Mouse (Mus musculus): ENCODE measurements around the gene Deaf1.

Gene Deaf1

GRCm38 (mm10) chr7:141294479-141294878 is 33.0 kb downstream of the Deaf1 start:
- DNase-seq = no peak

GRCm38 (mm10) chr7:141293852-141294471 is 33.5 kb downstream of the Deaf1 start:
- peak in 1 of 2 experiments; percentile 69 for DNase-seq

GRCm38 (mm10) chr7:141292583-141293388 is 34.7 kb downstream of the Deaf1 start:
- DNase-seq = no peak

- DNase-seq = peak in 1 of 2 experiments; percentile 38
Measured at GRCm38 (mm10) chr7:141291921-141292582, 35.4 kb downstream of the Deaf1 start, which contains the start of gene Drd4. Gene Drd4 (plus strand): TSS chr7:141292006.

GRCm38 (mm10) chr7:141288042-141288441 is 39.4 kb downstream of the Deaf1 start:
- no peak for DNase-seq

- peak in 1 of 2 experiments; percentile 39 for DNase-seq
Measured at GRCm38 (mm10) chr7:141282756-141283155, 44.7 kb downstream of the Deaf1 start.

- DNase-seq = no peak
Measured at GRCm38 (mm10) chr7:141281442-141281841, 46.0 kb downstream of the Deaf1 start.

GRCm38 (mm10) chr7:141278766-141279590 is 48.5 kb downstream of the Deaf1 start, which contains the start of gene Sct:
Gene Sct (minus strand): TSS chr7:141279133.
- peak in 1 of 2 experiments; percentile 69 for DNase-seq

GRCm38 (mm10) chr7:141277701-141278678 is 49.5 kb downstream of the Deaf1 start:
- DNase-seq = no peak

- peak; percentile 85 to 87 for DNase-seq
Measured at GRCm38 (mm10) chr7:141276546-141276945, 50.9 kb downstream of the Deaf1 start, which contains the start of gene Cdhr5. Gene Cdhr5 (minus strand): TSS chr7:141276786.

GRCm38 (mm10) chr7:141275356-141275755 is 52.1 kb downstream of the Deaf1 start:
- DNase-seq = no peak

GRCm38 (mm10) chr7:141270631-141271030 is 56.9 kb downstream of the Deaf1 start:
- DNase-seq = no peak

- DNase-seq = no peak
Measured at GRCm38 (mm10) chr7:141269273-141269545, 58.3 kb downstream of the Deaf1 start.

- DNase-seq = no peak
Measured at GRCm38 (mm10) chr7:141268466-141269272, 58.8 kb downstream of the Deaf1 start.

GRCm38 (mm10) chr7:141265739-141266561 is 61.5 kb downstream of the Deaf1 start, which contains the start of gene Irf7:
Gene Irf7 (minus strand): TSS chr7:141266481.
- peak; percentile 80 to 83 for DNase-seq

- DNase-seq = no peak
Measured at GRCm38 (mm10) chr7:141265411-141265738, 62.1 kb downstream of the Deaf1 start.

GRCm38 (mm10) chr7:141264761-141265410 is 62.6 kb downstream of the Deaf1 start:
- DNase-seq = peak in 1 of 2 experiments; percentile 67

GRCm38 (mm10) chr7:141264041-141264700 is 63.3 kb downstream of the Deaf1 start:
- DNase-seq = no peak

All from kidney, postnatal 36 days (tissue).